Mouse (Mus musculus): ENCODE results near the gene Gm47969.

The Gm47969 gene

DNA sequence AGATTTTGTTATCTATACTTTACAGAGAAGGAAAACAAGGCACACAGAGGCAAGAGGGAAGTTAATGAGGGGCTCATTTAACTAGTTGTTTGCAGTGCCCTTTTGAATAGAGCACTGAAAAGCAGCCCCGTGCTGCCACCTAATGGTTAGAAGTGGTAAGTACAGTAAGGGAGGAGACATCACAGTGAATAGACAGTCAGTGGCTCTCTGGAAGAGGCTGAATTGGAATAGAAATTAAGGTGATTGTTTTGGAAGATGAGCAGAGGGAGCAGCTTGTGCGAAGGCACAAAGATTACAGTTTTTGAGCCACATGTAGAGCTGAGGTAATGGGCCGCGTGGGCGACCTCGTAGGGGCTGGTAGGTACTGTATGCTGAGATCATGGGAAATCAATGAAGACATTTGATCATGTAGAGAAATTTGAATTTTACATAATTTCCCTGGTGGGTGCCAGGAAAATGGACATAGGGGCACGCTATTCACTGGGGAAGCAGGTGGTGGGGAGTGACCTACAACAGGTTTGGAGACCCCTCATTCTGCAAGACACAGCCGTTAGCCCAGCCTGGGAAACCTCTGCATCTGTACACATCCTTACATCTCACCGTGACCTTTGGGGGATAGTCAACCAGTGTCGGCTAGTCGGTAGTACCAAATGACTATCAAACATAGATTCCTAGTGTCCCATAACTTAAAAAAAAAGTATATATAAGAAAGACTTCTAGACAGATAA is 31.6 kb downstream of the Gm47969 start:
- peak; percentile 63 to 72 for DNase-seq

DNA sequence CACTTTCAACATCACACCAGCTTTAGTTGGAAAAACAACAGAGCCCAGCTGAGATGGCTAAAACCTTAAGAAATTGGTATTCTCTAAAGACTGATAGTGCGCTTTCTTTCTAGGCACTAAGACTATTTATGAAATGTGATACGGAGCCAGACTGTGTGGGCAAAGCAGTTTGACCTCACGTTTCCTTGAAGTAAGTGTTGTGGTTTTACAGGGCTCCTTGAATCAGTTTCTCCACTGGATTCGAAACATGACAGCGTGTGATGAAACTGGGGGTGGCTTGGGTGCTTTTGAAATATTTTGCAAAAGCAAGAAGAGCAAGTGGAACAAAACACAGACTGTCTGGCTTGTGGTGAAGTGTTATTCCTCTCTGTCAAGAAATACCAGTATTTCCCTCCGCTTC is 32.3 kb downstream of the Gm47969 start:
- DNase-seq: no peak

DNA sequence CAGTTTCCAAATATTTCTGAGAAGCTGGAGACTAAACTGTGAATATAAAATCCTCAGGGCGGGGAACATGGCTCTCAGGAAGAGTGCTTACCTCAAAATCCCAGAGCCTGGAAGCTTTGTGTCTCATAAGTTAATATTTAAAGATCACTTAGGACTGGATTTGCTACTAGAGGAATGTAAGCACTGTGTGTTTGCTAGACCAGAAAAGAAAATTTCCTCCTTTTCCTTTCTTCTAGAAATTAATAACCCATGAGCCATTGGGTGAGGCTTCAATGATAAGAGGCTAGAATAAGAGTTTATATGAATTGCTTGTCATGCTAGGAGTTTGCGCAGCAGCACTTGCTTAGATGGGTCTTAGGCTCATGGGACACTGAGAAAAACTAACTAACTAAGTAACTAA is 40.1 kb downstream of the Gm47969 start:
- no peak for DNase-seq

GRCm38 (mm10) chr1:83091268-83091667 is 46.5 kb downstream of the Gm47969 start:
- DNase-seq: no peak
